Mouse (Mus musculus): ENCODE measurements around the gene Lsp1. TPM values are rescaled to one million over a fixed set of nuclear protein-coding genes. Genes with fewer than 3 reads are reported as not detected.

Gene Lsp1
- polyA plus RNA-seq, 1 experiment from 2014 or later = 92.8 TPM

GRCm38 (mm10) chr7:142529350-142529749, 68.7 kb downstream of the Lsp1 start:
- no peaks in the 10 kb centered on the region for H3K27me3 ChIP-seq (ENCODE audit: control insufficient read depth, insufficient read depth, low read length)
- 72% methylated on average over 10 of the region's 10 CpGs for WGBS
- peaks cover 57% of the 10 kb centered on the region for H3K4me1 ChIP-seq (ENCODE audit: control insufficient read depth, insufficient read depth, low read length)
- no peaks in the 10 kb centered on the region for H3K36me3 ChIP-seq (ENCODE audit: control insufficient read depth, insufficient read depth, low read length)
- H3K9ac ChIP-seq (ENCODE audit: low read depth, low read length) = no peak overlapping the region
- H3K4me3 ChIP-seq (ENCODE audit: low read length) = no peak overlapping the region
- no peak overlapping the region for H3K4me2 ChIP-seq (replicated peaks; ENCODE audit: low read depth, low read length)
- H3K27ac ChIP-seq (ENCODE audit: low read depth, low read length) = peak overlapping the region; percentile 45; the same call in 1 of the 2 replicates
- no peak for ATAC-seq (ENCODE audit: low FRiP score, low TSS enrichment)
- H3K9me3 ChIP-seq (ENCODE audit: control insufficient read depth, low read length) = no peaks in the 10 kb centered on the region

- no peaks in the 10 kb centered on the region for H3K9me3 ChIP-seq (ENCODE audit: control insufficient read depth, low read length)
- H3K27me3 ChIP-seq (ENCODE audit: control insufficient read depth, insufficient read depth, low read length) = no peaks in the 10 kb centered on the region
- peak overlapping the region; percentile 73; the same call in 1 of the 2 replicates for H3K4me2 ChIP-seq (replicated peaks; ENCODE audit: low read depth, low read length)
- 0 out of 2 replicates have a peak overlapping the region, but pooled peaks have one; percentile 76 for H3K9ac ChIP-seq (ENCODE audit: low read depth, low read length)
- WGBS = 64% methylated on average over 4 of the region's 4 CpGs
- ATAC-seq (ENCODE audit: low FRiP score, low TSS enrichment) = 0 out of 2 replicates have a peak, but pooled peaks have one; percentile 2
- no peak overlapping the region for H3K4me3 ChIP-seq (ENCODE audit: low read length)
- H3K36me3 ChIP-seq (ENCODE audit: control insufficient read depth, insufficient read depth, low read length) = 0 out of 2 replicates have a peak, but pooled peaks cover 4% of the 10 kb centered on the region
- H3K4me1 ChIP-seq (ENCODE audit: control insufficient read depth, insufficient read depth, low read length) = peaks cover 37% of the 10 kb centered on the region
- peak overlapping the region; percentile 94; the same call in 1 of the 2 replicates for H3K27ac ChIP-seq (ENCODE audit: low read depth, low read length)
These were observed 71.4 kb downstream of the Lsp1 start for GRCm38 (mm10) chr7:142531973-142532521.

DNA sequence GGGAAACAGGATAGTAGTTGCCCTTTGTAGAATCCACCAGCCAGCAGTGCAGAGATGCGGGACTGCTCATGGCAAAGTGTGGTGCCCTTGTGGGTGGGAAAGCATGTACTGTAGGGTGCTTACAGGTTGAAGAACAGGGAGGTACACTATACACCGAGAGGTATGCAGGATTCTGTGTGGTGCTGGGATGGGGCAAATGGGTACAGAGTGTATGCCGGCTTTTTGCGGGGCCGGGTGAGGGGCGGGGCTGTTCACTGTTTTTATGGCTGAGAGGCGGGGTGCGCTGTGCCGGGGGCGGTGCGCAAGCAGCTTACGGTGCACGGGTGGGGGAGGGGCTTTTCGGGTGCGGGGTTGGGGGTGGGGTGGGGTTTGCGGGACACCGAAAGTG, 72.1 kb downstream of the Lsp1 start, which contains the start of gene Mrpl23:
TSS of gene Mrpl23 (plus strand) at position 16 of the 388 bp plus-strand sequence.
- ATAC-seq (ENCODE audit: low FRiP score, low TSS enrichment) = peak; percentile 45
- peak within 1 kb of the TSS; percentile 73 for H3K4me2 ChIP-seq (replicated peaks; ENCODE audit: low read depth, low read length)
- no peaks in the 10 kb centered on the region for H3K27me3 ChIP-seq (ENCODE audit: control insufficient read depth, insufficient read depth, low read length)
- H3K4me1 ChIP-seq (ENCODE audit: control insufficient read depth, insufficient read depth, low read length) = peaks cover 34% of the 10 kb centered on the region
- H3K36me3 ChIP-seq (ENCODE audit: control insufficient read depth, insufficient read depth, low read length) = 0 out of 2 replicates have a peak, but pooled peaks cover 4% of the 10 kb centered on the region
- H3K9ac ChIP-seq (ENCODE audit: low read depth, low read length) = peak within 1 kb of the TSS; percentile 76
- H3K9me3 ChIP-seq (ENCODE audit: control insufficient read depth, low read length) = no peaks in the 10 kb centered on the region
- peak within 1 kb of the TSS; percentile 62 for H3K4me3 ChIP-seq (ENCODE audit: low read length)
- peak within 1 kb of the TSS; percentile 94 for H3K27ac ChIP-seq (ENCODE audit: low read depth, low read length)
- 4% methylated on average over 17 of the region's 17 CpGs for WGBS

- peaks cover 33% of the 10 kb centered on the region for H3K4me1 ChIP-seq (ENCODE audit: control insufficient read depth, insufficient read depth, low read length)
- peak overlapping the region; percentile 94 for H3K27ac ChIP-seq (ENCODE audit: low read depth, low read length)
- 0 out of 2 replicates have a peak, but pooled peaks cover 4% of the 10 kb centered on the region for H3K36me3 ChIP-seq (ENCODE audit: control insufficient read depth, insufficient read depth, low read length)
- peak; percentile 86 for ATAC-seq (ENCODE audit: low FRiP score, low TSS enrichment)
- peak overlapping the region; percentile 62 for H3K4me3 ChIP-seq (ENCODE audit: low read length)
- H3K4me2 ChIP-seq (replicated peaks; ENCODE audit: low read depth, low read length) = peak overlapping the region; percentile 73
- 2% methylated on average over 39 of the region's 44 CpGs for WGBS
- H3K27me3 ChIP-seq (ENCODE audit: control insufficient read depth, insufficient read depth, low read length) = no peaks in the 10 kb centered on the region
- H3K9ac ChIP-seq (ENCODE audit: low read depth, low read length) = peak overlapping the region; percentile 76
- no peaks in the 10 kb centered on the region for H3K9me3 ChIP-seq (ENCODE audit: control insufficient read depth, low read length)
These were observed 72.6 kb downstream of the Lsp1 start for GRCm38 (mm10) chr7:142533059-142533855.

DNA sequence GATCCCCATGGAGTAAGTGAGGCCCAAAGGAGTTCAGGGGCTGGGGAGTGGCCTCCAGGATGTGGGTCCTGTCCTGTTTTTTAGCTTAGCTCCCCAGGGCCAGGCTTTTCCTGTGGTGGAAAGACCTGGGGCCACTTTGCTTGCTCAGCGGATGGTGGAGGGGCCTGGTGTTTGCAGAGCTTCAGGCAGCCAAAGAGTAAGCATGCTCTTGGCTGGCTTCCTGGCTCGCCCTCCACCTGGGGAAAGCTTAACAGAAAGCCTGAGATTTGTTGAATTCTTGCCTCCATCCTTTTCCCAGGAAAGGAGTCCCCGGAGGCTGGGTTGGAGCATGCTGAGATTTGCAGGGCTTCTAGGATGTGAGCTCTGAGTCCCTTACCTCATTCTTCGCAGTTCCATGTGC, 74.5 kb downstream of the Lsp1 start:
- H3K4me1 ChIP-seq (ENCODE audit: control insufficient read depth, insufficient read depth, low read length) = peaks cover 52% of the 10 kb centered on the region

DNA sequence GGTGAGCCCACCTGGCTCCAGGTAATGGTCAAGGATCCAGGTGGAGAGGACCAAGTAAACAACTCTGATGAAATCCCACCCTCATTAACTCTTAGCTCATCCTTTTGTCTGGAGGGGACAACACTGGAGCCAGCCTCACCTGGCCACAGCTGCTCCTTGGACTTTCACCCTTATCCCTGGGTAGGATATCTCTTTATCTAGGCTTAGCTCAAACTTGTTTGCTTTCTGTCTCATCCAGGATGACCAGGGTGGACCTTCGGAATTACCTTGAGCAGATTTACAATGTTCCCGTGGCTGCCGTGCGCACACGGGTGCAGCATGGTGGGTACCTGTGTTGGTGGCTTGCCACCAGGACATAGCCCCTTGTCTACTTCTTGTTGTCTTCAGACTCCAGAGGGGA, 75.2 kb downstream of the Lsp1 start:
- Histone ChIP-seq H3K4me3 (ENCODE audit: low read length) (no peak overlapping the region), H3K27ac (ENCODE audit: low read depth, low read length) (peak overlapping the region; percentile 94; the same call in 1 of the 2 replicates), H3K4me2 (replicated peaks; ENCODE audit: low read depth, low read length) (no peak overlapping the region), H3K4me1 (ENCODE audit: control insufficient read depth, insufficient read depth, low read length) (peaks cover 55% of the 10 kb centered on the region), H3K36me3 (ENCODE audit: control insufficient read depth, insufficient read depth, low read length) (peaks cover 5% of the 10 kb centered on the region; the same call in 1 of the 2 replicates), H3K27me3 (ENCODE audit: control insufficient read depth, insufficient read depth, low read length) (no peaks in the 10 kb centered on the region), H3K9ac (ENCODE audit: low read depth, low read length) (no peak overlapping the region), H3K9me3 (ENCODE audit: control insufficient read depth, low read length) (no peaks in the 10 kb centered on the region)
- ATAC-seq (ENCODE audit: low FRiP score, low TSS enrichment) = no peak
- 98% methylated on average over 5 of the region's 5 CpGs for WGBS

More for the DNA sequence above, 74.5 kb downstream of the Lsp1 start:
- no peak overlapping the region for H3K4me2 ChIP-seq (replicated peaks; ENCODE audit: low read depth, low read length)
- peak overlapping the region; percentile 94 for H3K27ac ChIP-seq (ENCODE audit: low read depth, low read length)
- no peak overlapping the region for H3K9ac ChIP-seq (ENCODE audit: low read depth, low read length)
- no peak for ATAC-seq (ENCODE audit: low FRiP score, low TSS enrichment)
- 68% methylated on average over 4 of the region's 4 CpGs for WGBS
- H3K9me3 ChIP-seq (ENCODE audit: control insufficient read depth, low read length) = no peaks in the 10 kb centered on the region
- H3K36me3 ChIP-seq (ENCODE audit: control insufficient read depth, insufficient read depth, low read length) = 0 out of 2 replicates have a peak, but pooled peaks cover 4% of the 10 kb centered on the region
- no peaks in the 10 kb centered on the region for H3K27me3 ChIP-seq (ENCODE audit: control insufficient read depth, insufficient read depth, low read length)
- H3K4me3 ChIP-seq (ENCODE audit: low read length) = no peak overlapping the region

- WGBS = 38% methylated on average over 5 of the region's 5 CpGs
- peaks cover 9% of the 10 kb centered on the region; the same call in 1 of the 2 replicates for H3K36me3 ChIP-seq (ENCODE audit: control insufficient read depth, insufficient read depth, low read length)
- H3K4me3 ChIP-seq (ENCODE audit: low read length) = no peak overlapping the region
- H3K27me3 ChIP-seq (ENCODE audit: control insufficient read depth, insufficient read depth, low read length) = no peaks in the 10 kb centered on the region
- H3K4me2 ChIP-seq (replicated peaks; ENCODE audit: low read depth, low read length) = no peak overlapping the region
- H3K9me3 ChIP-seq (ENCODE audit: control insufficient read depth, low read length) = no peaks in the 10 kb centered on the region
- no peak overlapping the region for H3K9ac ChIP-seq (ENCODE audit: low read depth, low read length)
- H3K4me1 ChIP-seq (ENCODE audit: control insufficient read depth, insufficient read depth, low read length) = peaks cover 60% of the 10 kb centered on the region
- no peak for ATAC-seq (ENCODE audit: low FRiP score, low TSS enrichment)
- peak overlapping the region; percentile 89 for H3K27ac ChIP-seq (ENCODE audit: low read depth, low read length)
These were observed 76.6 kb downstream of the Lsp1 start for GRCm38 (mm10) chr7:142537181-142537580.

GRCm38 (mm10) chr7:142537879-142538278, 77.3 kb downstream of the Lsp1 start:
- Histone ChIP-seq H3K4me3 (ENCODE audit: low read length) (no peak overlapping the region), H3K9me3 (ENCODE audit: control insufficient read depth, low read length) (no peaks in the 10 kb centered on the region), H3K9ac (ENCODE audit: low read depth, low read length) (peak overlapping the region; percentile 40; the same call in 1 of the 2 replicates), H3K27me3 (ENCODE audit: control insufficient read depth, insufficient read depth, low read length) (no peaks in the 10 kb centered on the region), H3K27ac (ENCODE audit: low read depth, low read length) (peak overlapping the region; percentile 89), H3K36me3 (ENCODE audit: control insufficient read depth, insufficient read depth, low read length) (peaks cover 9% of the 10 kb centered on the region; the same call in 1 of the 2 replicates), H3K4me2 (replicated peaks; ENCODE audit: low read depth, low read length) (no peak overlapping the region), H3K4me1 (ENCODE audit: control insufficient read depth, insufficient read depth, low read length) (peaks cover 62% of the 10 kb centered on the region)
- ATAC-seq (ENCODE audit: low FRiP score, low TSS enrichment) = peak; percentile 64
- 5% methylated on average over 6 of the region's 6 CpGs for WGBS
